Mouse (Mus musculus) gastrocnemius, postnatal 10 days (tissue): ENCODE results near the gene AC140267.1. TPM values are rescaled to one million over a fixed set of nuclear protein-coding genes. Genes with fewer than 3 reads are reported as not detected.

ENCODE experiments used
- DNase-seq: peaks from one replicate; pipeline ENCODE4 v3.0.0; 2021; ENCODE audit warnings: mixed read lengths
- total RNA-seq, 2 experiments: library from RNA; stranded (reverse); gene quantifications; 2 replicates each; pipeline ENCODE4 v1.2.3; 2021

The AC140267.1 gene
- total RNA-seq, 2 experiments from 2014 or later = 7.5 TPM; not detected in 1

DNA sequence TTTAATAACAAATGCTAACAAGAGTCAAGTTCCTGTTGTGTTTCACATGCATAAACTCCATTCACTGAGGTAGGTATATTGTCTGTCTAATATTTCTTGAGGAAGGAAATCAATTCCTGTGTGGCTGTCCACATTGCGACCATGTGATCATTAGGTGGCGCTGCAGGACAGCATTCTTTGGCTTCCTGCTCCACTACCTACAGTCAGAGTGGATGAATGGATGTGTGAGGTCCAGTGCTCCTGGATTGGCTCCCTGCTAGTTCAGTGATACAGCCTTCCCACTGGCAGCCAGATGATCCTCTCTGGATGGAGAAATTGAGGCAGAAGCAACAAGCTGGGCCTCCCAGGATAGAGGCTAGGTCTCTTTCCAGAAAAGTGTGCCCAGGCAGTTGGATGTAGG is 30.6 kb downstream of the AC140267.1 start:
- DNase-seq = peak; percentile 68

DNA sequence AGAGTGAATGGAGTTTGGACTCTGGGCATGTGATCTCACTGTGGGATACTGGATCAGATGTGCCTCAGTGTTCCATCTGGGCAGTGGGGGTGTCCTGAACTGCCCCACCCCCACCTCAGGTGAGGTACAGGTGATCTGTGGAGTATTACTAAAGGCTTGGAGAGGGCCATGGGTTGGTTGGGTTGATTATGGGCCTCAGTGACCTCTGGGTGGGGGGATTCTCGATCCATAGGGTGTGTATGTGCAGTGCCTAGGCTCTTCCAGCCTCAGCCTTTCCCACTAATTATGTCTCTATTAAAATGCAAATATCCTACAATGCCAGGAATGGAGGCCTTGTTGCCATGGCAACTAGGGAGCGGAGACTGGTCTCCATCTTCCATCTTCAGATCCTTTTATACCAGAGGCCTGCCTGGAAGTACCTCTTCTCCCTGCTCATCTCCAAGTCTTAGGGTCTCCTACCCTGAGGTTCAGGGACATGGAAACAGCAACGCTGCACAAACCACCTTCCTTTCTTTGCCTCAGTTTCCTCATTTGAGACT is 36.3 kb downstream of the AC140267.1 start:
- no peak for DNase-seq

DNA sequence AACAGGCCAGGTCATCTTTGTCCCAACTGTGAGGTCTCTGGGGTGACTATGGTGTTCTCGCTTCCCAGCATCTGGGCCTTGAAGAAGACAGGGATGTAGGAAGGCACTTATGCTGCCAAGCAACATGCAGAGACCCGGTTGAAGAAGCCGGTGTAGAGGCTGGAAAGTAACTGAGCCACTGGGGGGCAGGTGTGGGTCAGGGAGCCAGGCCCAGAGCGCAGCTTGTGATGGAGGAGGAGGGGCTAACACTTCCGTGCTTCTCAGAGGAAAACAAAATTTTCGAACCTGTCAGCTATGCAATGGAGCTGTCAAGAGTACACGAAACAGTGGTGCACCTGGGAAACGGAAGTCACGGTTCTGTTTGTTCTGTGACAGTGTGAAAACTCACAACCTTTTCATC is 41.5 kb downstream of the AC140267.1 start:
- DNase-seq = no peak

DNA sequence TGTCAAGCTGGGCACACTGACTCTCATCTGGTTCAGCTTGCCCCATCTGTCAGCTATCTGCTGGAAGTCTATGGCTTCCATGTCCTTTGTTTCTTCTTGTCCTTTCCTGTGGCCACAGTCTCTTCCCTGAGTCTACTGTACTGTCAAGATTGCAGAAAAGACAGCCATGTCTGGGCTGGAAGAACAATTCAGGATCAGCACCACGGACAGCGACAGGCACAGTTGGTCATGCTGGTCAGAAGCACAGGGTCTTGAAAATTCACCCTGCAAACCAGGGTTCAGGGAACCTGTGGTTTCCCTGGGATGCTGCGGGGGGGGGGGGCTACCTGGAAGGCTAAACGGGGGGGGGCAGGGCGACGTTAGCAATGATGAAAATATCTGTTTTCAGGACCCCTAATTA is 42.0 kb downstream of the AC140267.1 start:
- peak; percentile 76 for DNase-seq

DNA sequence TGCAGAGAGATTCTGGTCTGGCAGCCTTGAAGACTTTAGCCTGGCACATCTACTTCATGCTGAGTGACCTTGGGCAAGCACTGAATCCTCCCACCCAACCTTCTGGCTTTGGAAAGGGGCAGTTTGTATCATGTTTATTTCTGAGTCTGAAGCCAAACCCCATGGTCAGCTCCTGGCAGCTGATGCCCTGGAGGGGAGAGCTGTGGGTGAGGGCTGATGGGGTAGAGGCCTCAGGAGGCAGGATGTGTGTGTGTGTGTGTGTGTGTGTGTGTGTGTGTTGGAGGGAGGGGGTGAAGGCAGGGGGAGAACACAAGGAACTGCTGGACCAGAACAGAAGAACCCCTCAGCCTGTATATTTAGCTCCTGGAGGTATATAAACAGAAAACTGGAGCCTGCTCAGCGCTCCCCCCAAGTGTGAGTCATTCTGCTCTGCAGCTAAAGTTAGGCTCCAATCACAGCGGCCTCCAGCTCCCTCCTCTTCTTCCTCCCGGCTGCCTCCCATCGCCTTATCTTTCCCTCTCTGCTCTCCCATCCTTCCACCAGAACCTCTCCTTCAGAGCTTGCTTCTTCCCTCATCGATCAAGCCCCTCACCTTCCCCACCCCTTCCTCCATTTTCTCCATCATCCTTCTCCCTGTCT is 42.6 kb downstream of the AC140267.1 start:
- no peak for DNase-seq

DNA sequence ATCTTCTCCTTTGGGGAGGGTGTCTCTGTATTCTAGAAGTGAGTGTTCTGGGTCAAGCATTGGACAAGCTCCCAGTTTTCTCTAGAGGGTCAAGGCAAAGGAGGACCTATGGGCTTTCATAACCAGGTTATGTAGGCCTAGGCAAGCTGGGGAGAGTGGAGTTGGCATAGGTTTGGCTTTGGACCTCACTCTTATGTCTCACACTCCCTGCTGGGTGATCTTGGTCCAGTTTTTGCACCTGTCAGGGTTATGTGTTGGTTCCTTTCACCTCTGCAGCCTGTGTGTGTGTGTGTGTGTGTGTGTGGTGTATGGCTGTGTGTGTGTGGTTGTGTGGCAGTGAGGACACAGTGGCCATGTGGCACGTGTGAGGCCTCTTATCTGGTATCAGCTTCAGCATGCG is 43.4 kb downstream of the AC140267.1 start:
- DNase-seq = no peak

DNA sequence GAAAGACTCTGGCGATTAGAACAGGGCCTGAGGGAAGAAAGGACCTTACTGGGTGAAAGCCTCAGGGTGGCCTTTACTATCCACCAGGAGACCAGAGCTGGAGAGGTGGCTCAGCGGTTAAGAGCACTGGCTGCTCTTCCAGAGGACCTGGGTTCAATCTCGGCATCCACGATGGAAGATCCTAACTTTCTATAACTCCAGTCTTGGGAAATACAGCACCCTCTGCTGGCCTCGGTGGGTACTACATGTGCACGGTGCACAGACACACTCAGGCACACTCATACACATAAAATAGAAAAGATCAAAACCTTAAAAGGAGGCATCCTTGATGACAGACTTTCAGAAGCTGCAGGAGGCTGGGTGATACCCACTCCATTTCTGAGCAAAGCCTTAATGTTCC is 45.0 kb downstream of the AC140267.1 start:
- DNase-seq = no peak

Other genes with a start within 250 kb of the AC140267.1 start
- 10 to 100 TPM; 40.8 to 59.3 TPM for gene Pdgfb, start 220.9 kb upstream of the AC140267.1 start, total RNA-seq
- gene Syngr1, start 144.5 kb upstream of the AC140267.1 start, total RNA-seq = 10 to 100 TPM; 16.1 to 17.0 TPM
- gene Rpl3, start 144.0 kb upstream of the AC140267.1 start, total RNA-seq = 100 to 1,000 TPM; 224 to 271 TPM
- 10 to 100 TPM; 17.1 to 20.6 TPM for gene Tab1, start 102.7 kb upstream of the AC140267.1 start, total RNA-seq
- gene Mgat3, start 62.1 kb upstream of the AC140267.1 start, total RNA-seq = 1 to 10 TPM; 2.8 to 3.1 TPM
- 10 to 100 TPM; 22.8 to 27.2 TPM for gene Mief1, start 1.8 kb upstream of the AC140267.1 start, total RNA-seq
- 100 to 1,000 TPM in 1 of 2 experiments, 10 to 100 TPM in 1; 94.7 to 131 TPM for gene Atf4, start 19.3 kb downstream of the AC140267.1 start, total RNA-seq
- gene Rps19bp1, start 28.5 kb downstream of the AC140267.1 start, total RNA-seq = 10 to 100 TPM; 16.7 to 18.8 TPM
- under 1 TPM; 0.07 to 0.12 TPM for gene Cacna1i, start 51.4 kb downstream of the AC140267.1 start, total RNA-seq